Mouse (Mus musculus): Measurements from ENCODE around the gene Ralgapa2.

The Ralgapa2 gene

DNA sequence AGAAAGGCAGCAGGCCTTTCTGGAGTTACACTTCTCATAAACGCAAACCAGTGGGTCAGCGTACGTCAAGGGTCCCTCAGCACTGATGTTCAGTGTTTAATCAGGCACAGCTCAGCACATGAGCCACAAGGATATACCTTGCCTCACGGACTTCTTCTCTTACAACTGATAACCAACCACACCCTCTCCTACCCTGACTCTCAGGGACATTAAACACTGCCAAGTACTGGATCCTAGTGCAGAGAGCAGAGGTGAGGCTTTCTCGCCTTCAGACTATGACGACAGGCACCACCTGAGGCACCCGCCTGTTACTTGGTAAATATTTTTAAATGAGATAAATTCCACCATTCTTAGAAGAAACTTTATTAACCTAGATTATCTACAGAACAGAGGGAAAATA, 85.8 kb downstream of the Ralgapa2 start:
- DNase-seq, result no peak

- DNase-seq, result no peak
Observed at GRCm38 (mm10) chr2:146425235-146425634, 86.9 kb downstream of the Ralgapa2 start.

DNA sequence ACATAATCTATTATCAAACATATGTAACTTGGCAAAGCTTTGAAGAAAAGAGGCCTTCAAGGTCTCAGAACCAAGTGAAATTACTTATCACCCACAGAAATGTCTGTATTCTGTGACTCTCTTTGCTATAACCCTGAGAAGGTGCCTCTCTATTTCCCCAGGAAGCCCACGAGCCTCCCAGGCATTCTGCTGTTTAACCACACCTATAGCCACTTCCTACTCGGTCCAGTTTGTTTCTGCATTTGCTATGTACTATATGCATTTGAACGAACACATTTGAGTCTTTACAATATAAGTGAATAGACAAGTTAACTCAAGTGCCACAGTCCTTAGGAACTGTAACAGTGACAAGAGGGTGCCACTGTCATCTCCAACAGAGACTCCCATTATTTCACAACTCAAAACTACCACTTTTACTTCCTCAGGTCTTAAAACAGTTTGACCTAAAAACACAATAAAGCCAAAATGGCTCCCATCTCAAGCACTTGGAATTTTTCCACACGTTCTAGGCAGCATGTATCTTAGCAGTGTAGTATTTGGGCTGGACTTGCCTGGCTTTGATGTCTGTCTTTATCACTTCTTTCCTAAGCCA, 88.3 kb downstream of the Ralgapa2 start:
- no peak for DNase-seq

- DNase-seq, result no peak
Observed at GRCm38 (mm10) chr2:146423032-146423691, 89.0 kb downstream of the Ralgapa2 start.

DNA sequence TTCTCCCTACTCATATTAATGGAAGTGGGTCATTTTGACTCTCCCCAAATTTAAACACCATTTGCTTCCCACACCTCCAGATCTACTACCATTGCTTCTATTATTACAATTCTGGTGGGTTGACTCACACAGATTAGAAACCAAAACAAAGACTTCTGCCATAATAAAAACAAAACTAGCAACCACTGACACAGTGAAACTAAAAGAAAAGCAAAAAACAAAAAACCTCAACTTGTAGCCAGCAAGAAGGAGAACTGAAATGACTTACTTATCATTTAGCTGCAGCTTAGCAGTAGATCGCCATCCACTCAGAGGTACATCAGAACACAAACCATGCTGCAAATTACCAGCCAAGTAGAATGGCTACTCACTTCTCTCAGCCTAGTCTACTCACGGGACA, 95.9 kb downstream of the Ralgapa2 start:
- no peak for DNase-seq

- DNase-seq, result peak; percentile 60
Observed at GRCm38 (mm10) chr2:146414484-146415291, 97.5 kb downstream of the Ralgapa2 start.

DNA sequence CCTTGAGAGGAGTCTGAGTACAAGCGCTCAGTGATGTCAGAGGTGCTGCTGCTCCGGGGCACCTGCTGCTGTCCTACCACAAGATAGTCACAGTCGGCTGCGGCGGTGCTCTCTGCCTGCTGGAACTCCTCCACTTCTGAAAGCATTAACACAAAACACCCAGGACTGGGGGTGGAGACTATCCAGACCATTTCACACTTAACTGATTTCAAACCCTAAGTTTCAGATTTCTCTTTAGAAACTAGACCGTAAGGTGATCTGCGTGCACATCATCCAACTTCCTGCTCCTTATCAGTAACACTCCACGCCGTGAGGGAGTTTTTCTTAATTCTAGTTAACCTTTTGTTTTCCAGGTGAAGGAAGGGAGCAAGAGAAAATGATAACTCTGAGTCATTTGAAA, 99.4 kb downstream of the Ralgapa2 start:
- no peak for DNase-seq

DNA sequence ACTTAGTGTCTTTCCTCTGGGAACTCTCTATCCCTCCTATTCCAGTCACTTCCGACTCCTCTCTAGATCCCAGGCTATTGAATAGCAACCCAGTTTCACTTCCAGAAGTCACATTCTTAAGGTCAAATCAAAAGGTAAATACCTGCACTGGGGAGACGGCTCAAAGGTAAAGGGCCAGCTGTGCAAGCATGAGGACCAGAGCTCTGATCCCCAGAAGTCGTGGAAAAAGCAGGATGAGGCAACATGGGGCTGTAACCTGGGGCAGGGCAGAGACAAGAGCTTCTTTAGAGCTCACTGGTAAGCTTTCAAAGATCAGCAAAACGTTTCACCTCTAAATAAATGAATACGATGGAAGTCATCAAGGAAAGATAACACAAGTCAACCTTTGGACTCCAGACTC, 100.2 kb downstream of the Ralgapa2 start:
- DNase-seq, result no peak

GRCm38 (mm10) chr2:146407078-146407477, 105.1 kb downstream of the Ralgapa2 start:
- no peak for DNase-seq

DNA sequence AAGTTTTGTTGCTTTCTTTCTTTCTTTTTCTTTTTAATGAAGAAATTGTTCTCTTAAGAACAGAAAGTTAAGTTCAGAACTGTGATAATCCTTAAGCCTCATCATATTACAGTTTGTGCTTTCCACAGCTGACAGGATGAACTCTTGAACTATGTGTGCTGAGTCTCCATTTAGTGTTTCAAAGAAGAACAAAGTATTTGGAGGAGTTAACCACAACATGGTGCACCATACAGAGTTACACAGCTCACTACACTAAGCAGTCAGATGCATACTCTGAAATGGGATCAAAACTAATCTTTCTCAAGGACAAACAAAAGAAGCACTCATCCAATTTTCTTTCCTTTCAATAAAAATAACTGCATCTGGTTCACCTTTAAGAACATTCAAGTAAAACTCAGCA, 110.6 kb downstream of the Ralgapa2 start:
- DNase-seq, result no peak

DNA sequence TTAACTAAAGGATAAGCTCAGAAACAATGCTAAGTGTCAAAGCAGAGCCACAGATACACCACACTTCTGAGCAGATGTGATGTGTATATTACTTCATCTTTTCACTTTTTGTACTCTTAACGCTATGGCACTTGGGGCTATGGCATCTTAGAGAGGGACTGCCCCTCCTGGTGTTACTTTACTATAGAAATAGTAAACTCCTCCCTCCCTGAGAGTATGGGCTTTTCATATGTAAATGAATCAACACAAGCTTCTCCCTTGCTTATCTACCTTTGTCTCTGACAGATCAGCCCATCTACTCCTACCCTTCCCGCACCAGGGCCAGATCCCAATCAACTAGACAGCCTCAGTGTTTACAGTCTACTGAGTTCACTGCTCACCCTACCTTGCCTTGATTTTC, 111.4 kb downstream of the Ralgapa2 start:
- DNase-seq, result no peak

- no peak for DNase-seq
Observed at GRCm38 (mm10) chr2:146398211-146398865, 113.8 kb downstream of the Ralgapa2 start.

GRCm38 (mm10) chr2:146387211-146387610, 124.9 kb downstream of the Ralgapa2 start:
- DNase-seq, result no peak

GRCm38 (mm10) chr2:146384582-146384981, 127.6 kb downstream of the Ralgapa2 start:
- DNase-seq, result no peak

GRCm38 (mm10) chr2:146376293-146376692, 135.9 kb downstream of the Ralgapa2 start:
- DNase-seq, result no peak

GRCm38 (mm10) chr2:146366098-146366497, 146.0 kb downstream of the Ralgapa2 start:
- no peak for DNase-seq

- no peak for DNase-seq
Observed at GRCm38 (mm10) chr2:146365368-146365983, 146.7 kb downstream of the Ralgapa2 start.

DNA sequence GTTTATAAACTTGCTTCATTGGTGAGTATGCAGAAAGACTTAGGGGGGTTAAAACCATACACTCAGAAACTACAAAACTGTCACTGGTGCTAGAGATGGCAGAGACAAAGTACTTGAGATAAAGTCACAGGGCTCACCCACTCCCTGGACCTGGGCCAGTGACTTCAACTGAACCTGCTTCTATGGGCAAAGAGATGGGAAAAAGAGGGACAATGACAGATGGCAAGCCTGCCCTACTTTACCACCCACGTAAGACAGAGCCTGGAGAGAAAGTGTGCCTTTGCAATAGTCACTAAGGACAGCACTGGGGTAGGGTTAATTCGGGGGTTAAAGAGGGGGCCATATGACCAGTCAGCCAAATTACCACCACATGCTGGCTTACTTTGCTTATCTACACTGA, 148.7 kb downstream of the Ralgapa2 start:
- no peak for DNase-seq

DNA sequence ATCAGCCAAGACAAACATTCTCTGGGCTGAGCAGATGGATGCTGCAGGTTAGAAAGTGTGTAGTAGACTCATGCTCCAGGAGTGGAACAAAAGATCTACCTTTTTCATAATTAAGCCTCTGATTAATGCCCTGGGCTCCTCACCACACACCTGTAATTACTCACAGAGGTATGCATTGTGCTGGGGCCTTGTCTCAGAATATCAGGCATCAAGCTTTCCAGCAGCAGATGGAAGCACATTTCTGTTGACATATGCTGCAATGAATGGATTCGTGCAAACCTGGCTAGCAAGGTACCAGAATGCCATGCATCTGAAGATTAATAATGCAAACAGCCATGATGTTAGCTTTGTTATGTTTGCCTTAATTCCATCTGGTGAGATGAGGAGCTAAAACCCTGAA, 149.2 kb downstream of the Ralgapa2 start:
- no peak for DNase-seq

DNA sequence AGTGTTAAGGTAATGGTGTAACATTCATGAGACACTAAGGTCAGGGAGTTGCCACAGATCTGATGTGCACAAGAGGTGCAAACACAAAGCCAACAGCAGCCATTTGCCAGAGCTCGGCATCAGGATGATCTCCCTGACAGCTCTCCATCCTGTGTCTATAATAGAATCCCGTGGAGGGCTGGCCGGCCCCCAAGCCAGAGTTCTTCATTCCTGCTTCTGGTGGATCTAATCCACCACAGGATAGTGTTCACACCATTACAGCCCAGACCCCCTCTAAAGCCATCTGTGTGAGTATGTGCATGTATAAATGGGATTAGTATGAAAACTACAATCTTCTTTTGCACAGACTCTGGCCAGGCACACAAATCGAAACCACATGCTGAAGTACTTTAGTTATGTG, 150.2 kb downstream of the Ralgapa2 start:
- DNase-seq, result no peak

DNA sequence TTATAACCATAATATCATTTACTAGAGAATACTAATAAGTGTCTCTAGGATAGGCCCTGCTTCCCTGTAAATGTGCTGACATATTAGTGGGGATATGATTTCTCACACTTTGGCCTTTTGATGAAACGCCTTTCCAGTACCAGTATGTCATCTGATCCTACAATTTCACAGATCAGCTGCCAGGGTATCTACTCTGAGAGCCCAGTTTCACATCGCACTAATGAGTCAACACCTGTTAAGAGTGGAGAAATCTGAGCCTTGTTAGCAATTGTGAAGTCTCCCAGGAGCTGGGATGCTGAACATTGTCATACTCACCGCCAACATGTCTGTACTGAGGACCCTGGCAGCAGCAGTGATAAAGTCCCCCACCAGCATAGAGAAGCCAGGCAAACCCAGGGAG, 151.1 kb downstream of the Ralgapa2 start:
- no peak for DNase-seq

- no peak for DNase-seq
Observed at GRCm38 (mm10) chr2:146359676-146360075, 152.5 kb downstream of the Ralgapa2 start.

GRCm38 (mm10) chr2:146356524-146356923, 155.6 kb downstream of the Ralgapa2 start:
- DNase-seq, result no peak

Measured in thymus, postnatal 25 days (tissue).